Mouse (Mus musculus): ENCODE data around the gene Usp39.
A peak's percentile ranks its signal among the peaks of the same experiment; 100 is the strongest.

Usp39 gene

GRCm38 (mm10) chr6:72371147-72371546 lies 26.2 kb upstream of the Usp39 start:
- peak; percentile 74 for DNase-seq

- no peak for DNase-seq
These were observed 25.1 kb upstream of the Usp39 start for GRCm38 (mm10) chr6:72370091-72370490.

- DNase-seq: no peak
These were observed 24.6 kb upstream of the Usp39 start for GRCm38 (mm10) chr6:72369557-72369956.

GRCm38 (mm10) chr6:72367460-72367974 lies 22.5 kb upstream of the Usp39 start:
- no peak for DNase-seq

- DNase-seq: no peak
These were observed 22.0 kb upstream of the Usp39 start, which contains the start of gene Rnf181 for GRCm38 (mm10) chr6:72366844-72367443. Gene Rnf181 (minus strand): TSS chr6:72366956.

GRCm38 (mm10) chr6:72366304-72366703 lies 21.3 kb upstream of the Usp39 start:
- no peak for DNase-seq

GRCm38 (mm10) chr6:72364985-72365384 lies 20.0 kb upstream of the Usp39 start:
- DNase-seq: no peak

GRCm38 (mm10) chr6:72364009-72364408 lies 19.0 kb upstream of the Usp39 start:
- no peak for DNase-seq

- DNase-seq: peak; percentile 97
These were observed 17.4 kb upstream of the Usp39 start for GRCm38 (mm10) chr6:72362132-72363028.

GRCm38 (mm10) chr6:72361121-72361551 lies 16.2 kb upstream of the Usp39 start:
- DNase-seq: no peak

- no peak for DNase-seq
These were observed 15.6 kb upstream of the Usp39 start for GRCm38 (mm10) chr6:72360599-72360935.

- no peak for DNase-seq
These were observed 15.1 kb upstream of the Usp39 start for GRCm38 (mm10) chr6:72359891-72360598.

GRCm38 (mm10) chr6:72359343-72359742 lies 14.4 kb upstream of the Usp39 start:
- no peak for DNase-seq

GRCm38 (mm10) chr6:72358086-72358764 lies 13.2 kb upstream of the Usp39 start:
- DNase-seq: no peak

- DNase-seq: no peak
These were observed 12.4 kb upstream of the Usp39 start for GRCm38 (mm10) chr6:72357164-72358079.

GRCm38 (mm10) chr6:72356001-72356532 lies 11.1 kb upstream of the Usp39 start:
- no peak for DNase-seq

GRCm38 (mm10) chr6:72355066-72355911 lies 10.3 kb upstream of the Usp39 start, which contains the start of gene Tmem150a:
Gene Tmem150a (plus strand): TSS chr6:72355447.
- peak; percentile 79 for DNase-seq

GRCm38 (mm10) chr6:72354025-72354424 lies 9.0 kb upstream of the Usp39 start:
- no peak for DNase-seq

- no peak for DNase-seq
These were observed 7.8 kb upstream of the Usp39 start for GRCm38 (mm10) chr6:72352636-72353405.
